Mouse (Mus musculus): Measurements from ENCODE around the gene Tmem39a.

- TF ChIP-seq CTCF (IDR thresholded peaks at IDR 0.05; ENCODE audit: low read depth) (no peak), EP300 (IDR thresholded peaks at IDR 0.05; ENCODE audit: low read depth) (no peak)
Observed at GRCm38 (mm10) chr16:38558221-38558748, at the start of gene Tmem39a.
